Mouse (Mus musculus): Measurements from ENCODE around the gene Sgsm2. TPM values are rescaled to one million over a fixed set of nuclear protein-coding genes. Genes with fewer than 3 reads are reported as not detected.

The Sgsm2 gene
- polyA plus RNA-seq, 1 experiment from 2014 or later, result 7.3 TPM

DNA sequence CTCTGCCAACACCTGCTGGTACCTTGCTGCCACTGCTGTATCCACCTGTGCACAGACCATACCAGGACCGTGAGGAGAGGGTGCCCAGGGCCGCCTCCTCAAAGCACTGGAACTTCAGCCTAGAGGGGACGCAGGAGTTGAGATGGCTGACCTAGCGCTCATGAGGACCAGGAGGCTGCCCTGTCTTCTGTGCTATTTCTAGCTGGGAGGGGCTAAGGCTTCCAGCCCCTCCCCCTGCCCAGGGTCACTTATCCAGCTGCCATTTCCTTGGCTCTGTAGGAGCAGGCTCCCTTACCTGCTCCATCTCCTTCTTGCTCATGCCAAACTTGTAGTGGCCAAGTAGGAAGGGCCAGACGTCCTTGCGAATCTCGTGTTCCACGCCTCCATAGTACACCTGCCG lies 39.1 kb downstream of the Sgsm2 start:
- Histone ChIP-seq H3K4me1 (peaks cover 10% of the 10 kb centered on the region), H3K9ac (no peak overlapping the region), H3K27ac (no peak overlapping the region), H3K4me2 (no peak overlapping the region), H3K36me3 (peaks cover 9% of the 10 kb centered on the region), H3K4me3 (replicated peaks) (no peak overlapping the region), H3K9me3 (replicated peaks) (no peaks in the 10 kb centered on the region), H3K27me3 (no peaks in the 10 kb centered on the region)
- no peak for ATAC-seq (replicated peaks; ENCODE audit: low FRiP score)
- 83% methylated on average over 9 of the region's 9 CpGs for WGBS

DNA sequence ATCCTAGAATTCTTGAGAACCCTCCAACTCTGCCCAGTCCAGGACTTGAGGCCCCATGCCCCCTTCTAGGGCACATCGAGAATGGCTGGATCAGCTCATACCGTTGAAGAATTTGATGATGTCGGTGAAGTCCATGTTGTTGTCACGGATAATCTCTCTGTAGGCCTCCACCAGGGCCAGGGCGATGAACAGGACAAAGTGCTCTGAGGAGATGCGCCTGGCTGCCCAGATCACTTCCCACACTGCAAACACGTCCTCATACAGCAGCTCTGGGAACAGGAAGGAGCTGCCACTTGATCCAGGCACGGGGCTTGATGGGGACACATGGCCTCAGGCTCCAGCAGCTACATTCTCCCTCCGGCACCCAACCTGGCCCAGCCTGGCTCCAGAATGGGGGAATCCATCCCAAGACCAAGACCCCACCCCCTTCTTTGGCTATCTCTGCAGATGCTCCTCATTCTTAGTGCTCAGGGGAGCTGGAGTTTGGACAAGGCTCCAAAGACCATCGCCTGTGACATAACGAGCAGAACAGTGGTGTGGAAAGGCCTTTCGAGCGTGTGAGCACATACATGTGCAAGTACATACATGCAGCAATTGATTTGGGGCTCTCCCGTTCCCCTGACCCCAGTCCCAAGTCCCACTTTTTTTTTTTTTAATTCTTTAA lies 45.7 kb downstream of the Sgsm2 start:
- H3K9me3 ChIP-seq (replicated peaks), result no peaks in the 10 kb centered on the region
- WGBS, result 60% methylated on average over 14 of the region's 14 CpGs

DNA sequence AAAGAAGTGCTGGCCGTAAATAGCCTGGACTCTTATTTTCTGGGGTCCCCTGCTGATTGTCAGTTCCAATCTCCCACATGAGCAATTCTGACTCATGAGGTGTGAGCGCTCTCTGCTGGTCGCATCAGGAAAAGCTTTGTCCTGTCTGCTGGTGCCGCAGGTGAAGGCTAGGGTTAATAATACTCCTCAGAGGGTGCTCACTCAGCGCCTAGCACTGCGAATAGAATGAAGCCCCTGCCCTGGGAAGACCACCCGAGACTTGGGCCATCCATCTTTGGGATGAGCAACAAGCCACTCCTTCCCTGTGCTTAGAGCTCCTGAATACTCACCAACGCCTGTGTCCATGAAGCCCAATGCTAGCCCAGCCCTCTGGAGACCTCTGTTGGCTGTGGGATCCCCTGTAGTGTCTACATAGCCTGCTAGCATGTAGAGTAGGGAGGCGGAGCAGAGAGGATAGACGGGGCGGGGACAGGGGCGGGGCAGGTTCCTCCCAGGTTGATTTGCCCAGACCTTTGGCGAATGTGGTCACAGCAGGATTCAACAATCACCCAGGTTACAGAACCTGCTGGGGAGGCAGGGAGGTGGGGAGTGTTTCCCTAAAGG lies 48.8 kb downstream of the Sgsm2 start:
- ATAC-seq (replicated peaks; ENCODE audit: low FRiP score), result peak; percentile 74
- H3K4me2 ChIP-seq, result peak overlapping the region; percentile 41

More for the DNA sequence above, 45.7 kb downstream of the Sgsm2 start:
- Histone ChIP-seq H3K9ac (no peak overlapping the region), H3K27ac (peak overlapping the region; percentile 79), H3K36me3 (peaks cover 9% of the 10 kb centered on the region), H3K4me2 (no peak overlapping the region), H3K27me3 (no peaks in the 10 kb centered on the region), H3K4me1 (peaks cover 45% of the 10 kb centered on the region), H3K4me3 (replicated peaks) (no peak overlapping the region)
- ATAC-seq (replicated peaks; ENCODE audit: low FRiP score), result 0 out of 2 replicates have a peak, but pooled peaks have one; percentile 22

DNA sequence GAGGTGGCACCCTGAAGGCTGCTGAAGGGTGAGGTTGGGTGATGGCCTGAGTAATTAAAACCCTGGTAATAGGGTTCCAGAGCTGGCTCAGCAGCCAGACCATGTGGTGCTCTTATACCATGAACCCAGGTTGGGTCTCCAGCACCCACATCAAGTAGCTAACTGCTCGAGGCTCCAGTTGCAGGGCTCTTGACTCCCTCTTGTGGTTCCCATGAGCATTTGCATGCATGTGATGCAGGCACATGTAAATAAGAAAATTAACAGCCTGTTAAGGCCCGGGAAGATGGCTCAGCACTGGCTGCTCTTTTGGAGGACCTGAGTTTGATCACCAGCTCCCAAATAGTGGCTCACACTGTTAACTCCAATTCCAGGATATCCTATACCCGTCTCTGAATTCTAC lies 51.1 kb downstream of the Sgsm2 start:
- no peak overlapping the region for H3K4me2 ChIP-seq
- WGBS, result 67% methylated on average over 3 of the region's 3 CpGs
- no peaks in the 10 kb centered on the region for H3K27me3 ChIP-seq
- no peak for ATAC-seq (replicated peaks; ENCODE audit: low FRiP score)
- H3K27ac ChIP-seq, result no peak overlapping the region
- H3K9me3 ChIP-seq (replicated peaks), result 0 out of 2 replicates have a peak, but pooled peaks cover 3% of the 10 kb centered on the region
- H3K4me3 ChIP-seq (replicated peaks), result no peak overlapping the region
- peaks cover 41% of the 10 kb centered on the region for H3K36me3 ChIP-seq
- H3K4me1 ChIP-seq, result peaks cover 52% of the 10 kb centered on the region
- H3K9ac ChIP-seq, result no peak overlapping the region

More for the DNA sequence above, 48.8 kb downstream of the Sgsm2 start:
- Histone ChIP-seq H3K9ac (no peak overlapping the region), H3K27ac (peak overlapping the region; percentile 81), H3K36me3 (peaks cover 26% of the 10 kb centered on the region), H3K4me1 (peaks cover 50% of the 10 kb centered on the region), H3K4me3 (replicated peaks) (no peak overlapping the region; the same call in 1 of the 2 replicates), H3K27me3 (no peaks in the 10 kb centered on the region), H3K9me3 (replicated peaks) (0 out of 2 replicates have a peak, but pooled peaks cover 3% of the 10 kb centered on the region)
- 4% methylated on average over 13 of the region's 13 CpGs for WGBS

DNA sequence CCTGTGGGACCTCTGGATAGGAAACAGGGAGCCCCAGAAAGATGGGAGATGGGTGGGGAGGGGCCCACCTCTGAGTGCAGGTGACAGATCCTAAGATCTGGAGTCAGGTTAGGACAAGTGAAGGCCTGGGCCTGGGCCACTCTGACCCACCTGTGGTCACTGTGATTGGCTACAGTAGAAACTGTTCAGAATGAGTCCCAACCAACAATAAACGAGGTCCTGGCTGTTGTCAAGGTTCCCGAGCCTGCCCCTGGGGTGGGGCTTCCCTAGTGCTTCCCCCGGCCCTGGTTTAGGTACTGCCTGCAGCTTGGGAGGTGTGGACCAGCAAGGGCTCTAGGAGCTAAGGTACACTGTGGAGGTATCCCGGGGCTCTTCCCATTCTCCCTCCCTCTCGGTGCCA lies 53.1 kb downstream of the Sgsm2 start:
- H3K27ac ChIP-seq, result no peak overlapping the region
- no peak overlapping the region for H3K9ac ChIP-seq
- H3K4me1 ChIP-seq, result peaks cover 59% of the 10 kb centered on the region
- 69% methylated on average over 5 of the region's 5 CpGs for WGBS
- 0 out of 2 replicates have a peak, but pooled peaks cover 3% of the 10 kb centered on the region for H3K9me3 ChIP-seq (replicated peaks)
- peaks cover 54% of the 10 kb centered on the region for H3K36me3 ChIP-seq
- H3K4me2 ChIP-seq, result no peak overlapping the region
- no peaks in the 10 kb centered on the region for H3K27me3 ChIP-seq
- no peak for ATAC-seq (replicated peaks; ENCODE audit: low FRiP score)
- no peak overlapping the region for H3K4me3 ChIP-seq (replicated peaks)

DNA sequence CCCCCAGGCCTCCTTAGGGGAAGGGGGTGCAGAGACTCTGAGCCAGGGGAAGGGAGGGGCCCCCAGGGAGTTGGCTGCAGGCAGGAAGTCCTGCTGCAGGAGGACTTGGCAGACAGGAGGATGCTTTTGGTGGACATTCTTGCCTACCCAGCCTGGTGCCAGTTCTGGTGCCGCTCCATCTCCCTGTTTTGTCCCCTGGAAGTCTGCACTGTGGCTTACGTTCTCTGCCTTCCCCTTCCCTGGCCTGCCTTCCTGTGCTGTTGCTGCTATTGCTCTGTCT lies 53.5 kb downstream of the Sgsm2 start:
- WGBS, result 70% methylated on average over 2 of the region's 2 CpGs
- Histone ChIP-seq H3K4me1 (peaks cover 55% of the 10 kb centered on the region), H3K9ac (no peak overlapping the region), H3K36me3 (peaks cover 54% of the 10 kb centered on the region), H3K27ac (no peak overlapping the region), H3K9me3 (replicated peaks) (0 out of 2 replicates have a peak, but pooled peaks cover 3% of the 10 kb centered on the region), H3K4me2 (no peak overlapping the region), H3K27me3 (no peaks in the 10 kb centered on the region), H3K4me3 (replicated peaks) (no peak overlapping the region)
- no peak for ATAC-seq (replicated peaks; ENCODE audit: low FRiP score)

DNA sequence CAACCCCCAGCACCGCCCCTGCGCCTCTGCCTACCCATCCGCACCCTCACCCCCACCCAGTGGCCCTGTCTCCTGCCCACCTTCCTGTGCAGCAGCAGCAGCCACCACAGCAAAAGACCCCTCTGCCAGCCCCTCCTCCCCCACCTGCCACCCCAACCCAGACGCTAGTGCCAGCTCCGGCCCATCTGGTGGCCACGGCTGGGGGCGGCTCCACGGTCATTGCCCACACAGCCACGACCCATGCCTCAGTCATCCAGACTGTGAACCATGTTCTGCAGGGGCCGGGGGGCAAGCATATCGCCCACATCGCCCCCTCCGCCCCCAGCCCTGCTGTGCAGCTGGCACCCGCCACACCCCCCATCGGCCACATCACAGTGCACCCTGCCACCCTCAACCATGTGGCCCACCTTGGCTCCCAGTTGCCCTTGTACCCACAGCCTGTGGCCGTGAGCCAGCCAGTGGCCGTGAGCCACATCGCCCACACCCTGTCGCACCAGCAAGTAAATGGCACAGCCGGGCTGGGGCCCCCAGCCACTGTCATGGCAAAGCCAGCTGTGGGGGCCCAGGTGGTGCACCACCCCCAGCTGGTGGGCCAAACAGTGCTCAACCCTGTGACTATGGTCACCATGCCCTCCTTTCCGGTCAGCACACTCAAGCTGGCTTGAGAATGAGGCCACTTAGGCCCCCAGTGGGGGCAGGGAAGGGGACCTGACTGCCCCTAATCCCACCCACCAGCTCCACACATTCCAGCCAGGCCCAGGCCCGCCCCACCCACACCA lies 54.0 kb downstream of the Sgsm2 start:
- Histone ChIP-seq H3K36me3 (peaks cover 54% of the 10 kb centered on the region), H3K9ac (no peak overlapping the region), H3K27ac (no peak overlapping the region), H3K4me2 (no peak overlapping the region), H3K4me3 (replicated peaks) (no peak overlapping the region), H3K27me3 (no peaks in the 10 kb centered on the region), H3K4me1 (peaks cover 52% of the 10 kb centered on the region), H3K9me3 (replicated peaks) (0 out of 2 replicates have a peak, but pooled peaks cover 3% of the 10 kb centered on the region)
- no peak for ATAC-seq (replicated peaks; ENCODE audit: low FRiP score)
- WGBS, result 88% methylated on average over 22 of the region's 22 CpGs

DNA sequence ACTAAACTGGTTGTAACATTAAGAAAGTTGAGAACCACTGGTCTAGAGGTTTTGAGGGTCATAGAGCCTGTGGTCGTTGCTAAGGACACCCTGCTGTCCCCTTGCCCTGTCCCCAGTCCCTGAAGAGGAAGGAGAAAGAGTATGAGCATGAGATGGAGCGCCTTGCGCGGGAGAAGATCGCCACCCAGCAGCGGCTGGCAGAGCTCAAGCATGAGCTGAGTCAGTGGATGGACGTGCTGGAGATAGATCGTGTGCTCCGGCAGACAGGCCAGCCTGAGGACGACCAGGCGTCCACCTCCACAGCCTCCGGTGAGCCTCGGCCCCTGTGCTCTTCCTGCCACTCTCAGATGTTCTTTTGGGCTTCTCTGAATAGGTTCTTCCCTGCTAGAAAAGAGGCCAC lies 54.8 kb downstream of the Sgsm2 start:
- H3K27ac ChIP-seq, result no peak overlapping the region
- H3K9me3 ChIP-seq (replicated peaks), result 0 out of 2 replicates have a peak, but pooled peaks cover 3% of the 10 kb centered on the region
- peaks cover 54% of the 10 kb centered on the region for H3K36me3 ChIP-seq
- no peak for ATAC-seq (replicated peaks; ENCODE audit: low FRiP score)
- H3K27me3 ChIP-seq, result no peaks in the 10 kb centered on the region
- no peak overlapping the region for H3K4me2 ChIP-seq
- no peak overlapping the region for H3K9ac ChIP-seq
- peaks cover 57% of the 10 kb centered on the region for H3K4me1 ChIP-seq
- WGBS, result 87% methylated on average over 13 of the region's 13 CpGs
- H3K4me3 ChIP-seq (replicated peaks), result no peak overlapping the region

DNA sequence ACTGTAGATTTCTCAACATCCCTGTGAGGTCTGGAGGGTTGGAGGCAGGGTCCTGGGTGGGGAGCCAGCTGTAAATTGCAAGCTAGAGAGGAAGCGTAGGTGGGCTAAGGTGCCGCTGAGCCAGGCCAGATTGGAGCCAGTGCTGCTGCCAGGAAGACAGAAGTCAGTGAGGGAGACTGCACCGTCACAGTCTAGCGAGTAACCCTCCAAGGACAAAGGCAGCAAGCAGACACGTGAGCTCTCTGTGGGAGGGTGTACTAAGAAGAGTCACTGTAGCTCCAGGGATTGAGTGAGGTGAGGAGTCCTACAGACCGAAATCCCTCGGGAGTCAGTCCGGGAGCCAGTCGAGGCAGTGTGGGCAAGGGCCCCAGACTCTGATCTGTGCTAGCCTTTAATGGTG lies 55.5 kb downstream of the Sgsm2 start:
- Histone ChIP-seq H3K9me3 (replicated peaks) (0 out of 2 replicates have a peak, but pooled peaks cover 3% of the 10 kb centered on the region), H3K27ac (peak overlapping the region; percentile 76), H3K36me3 (peaks cover 54% of the 10 kb centered on the region), H3K27me3 (no peaks in the 10 kb centered on the region), H3K4me1 (peaks cover 64% of the 10 kb centered on the region), H3K9ac (0 out of 2 replicates have a peak overlapping the region, but pooled peaks have one; percentile 10), H3K4me3 (replicated peaks) (no peak overlapping the region), H3K4me2 (peak overlapping the region; percentile 20; the same call in 1 of the 2 replicates)
- peak; percentile 35 for ATAC-seq (replicated peaks; ENCODE audit: low FRiP score)
- WGBS, result 49% methylated on average over 9 of the region's 9 CpGs

DNA sequence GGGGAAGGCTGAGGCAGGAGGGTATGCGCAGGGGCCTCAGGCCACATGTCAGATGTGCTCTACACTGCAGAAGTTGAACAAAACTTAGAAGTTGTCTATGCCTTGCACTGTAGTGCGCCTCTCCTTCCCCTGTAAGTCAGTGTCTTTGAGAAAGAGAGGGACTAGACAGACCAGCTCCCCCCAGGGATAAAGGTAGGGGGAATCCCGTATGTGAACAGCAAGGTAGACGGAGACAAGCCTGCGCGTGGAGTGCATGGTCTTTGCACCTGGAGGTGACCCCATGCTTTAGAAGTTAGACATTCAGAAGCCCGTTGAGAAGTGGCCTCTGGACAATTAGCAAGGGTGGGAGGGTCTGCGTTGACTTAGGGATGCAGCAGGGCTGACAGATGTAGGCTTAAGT lies 56.1 kb downstream of the Sgsm2 start:
- 62% methylated on average over 8 of the region's 8 CpGs for WGBS
- H3K4me1 ChIP-seq, result peaks cover 70% of the 10 kb centered on the region
- no peak overlapping the region for H3K9ac ChIP-seq
- H3K4me3 ChIP-seq (replicated peaks), result no peak overlapping the region
- no peak for ATAC-seq (replicated peaks; ENCODE audit: low FRiP score)
- 0 out of 2 replicates have a peak, but pooled peaks cover 2% of the 10 kb centered on the region for H3K9me3 ChIP-seq (replicated peaks)
- peaks cover 53% of the 10 kb centered on the region for H3K36me3 ChIP-seq
- peak overlapping the region; percentile 20; the same call in 1 of the 2 replicates for H3K4me2 ChIP-seq
- H3K27ac ChIP-seq, result peak overlapping the region; percentile 76
- H3K27me3 ChIP-seq, result no peaks in the 10 kb centered on the region

DNA sequence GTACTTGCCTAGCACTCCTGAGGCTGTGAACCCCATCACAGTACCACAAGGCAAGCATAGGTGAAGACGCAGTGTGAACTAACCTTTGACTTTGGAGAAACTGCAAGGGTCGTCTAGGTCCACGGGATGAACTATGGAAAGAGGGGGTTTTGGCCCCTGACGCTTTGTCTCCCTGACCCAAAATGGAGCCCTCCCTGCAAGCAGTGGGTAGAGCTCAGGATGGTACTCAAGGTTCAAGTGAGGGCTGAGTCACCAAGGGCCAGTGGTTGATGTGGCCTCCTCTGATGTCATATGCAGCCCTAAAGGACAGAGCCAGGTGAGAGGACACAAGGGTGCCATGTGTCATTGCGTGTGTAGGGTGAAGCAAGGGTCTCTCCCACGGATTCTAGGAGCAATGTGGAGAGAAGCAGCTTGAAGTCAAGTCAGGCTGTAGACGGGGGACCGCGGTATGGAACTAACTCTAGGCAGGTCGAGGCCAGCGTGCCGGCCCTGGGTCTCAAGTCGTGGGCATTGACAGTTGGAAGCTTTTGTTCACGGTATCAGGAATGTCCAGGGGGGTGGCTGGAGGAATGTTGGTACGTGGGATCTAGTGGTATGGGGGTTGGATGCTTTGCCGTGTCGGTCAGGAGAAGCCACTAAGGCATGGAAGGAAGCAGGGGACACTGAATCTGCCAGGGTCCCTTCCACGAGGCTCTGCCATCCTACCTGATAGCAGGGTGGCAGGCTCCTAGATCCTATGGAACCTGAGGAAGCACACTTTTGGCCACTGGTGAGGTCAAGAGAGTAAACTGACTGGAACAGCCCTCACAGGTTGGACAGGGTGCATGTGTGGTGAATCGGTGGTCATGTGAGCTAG lies 56.8 kb downstream of the Sgsm2 start:
- no peak for ATAC-seq (replicated peaks; ENCODE audit: low FRiP score)
- H3K4me3 ChIP-seq (replicated peaks), result no peak overlapping the region
- H3K9ac ChIP-seq, result no peak overlapping the region
- 91% methylated on average over 19 of the region's 19 CpGs for WGBS
- H3K27ac ChIP-seq, result no peak overlapping the region
- peaks cover 75% of the 10 kb centered on the region for H3K4me1 ChIP-seq
- H3K4me2 ChIP-seq, result no peak overlapping the region
- H3K9me3 ChIP-seq (replicated peaks), result no peaks in the 10 kb centered on the region
- H3K36me3 ChIP-seq, result peaks cover 48% of the 10 kb centered on the region
- H3K27me3 ChIP-seq, result no peaks in the 10 kb centered on the region

Data from kidney, embryonic 15.5 days (tissue).